Mouse (Mus musculus): ENCODE measurements around the gene Olfr935.

The Olfr935 gene

DNA sequence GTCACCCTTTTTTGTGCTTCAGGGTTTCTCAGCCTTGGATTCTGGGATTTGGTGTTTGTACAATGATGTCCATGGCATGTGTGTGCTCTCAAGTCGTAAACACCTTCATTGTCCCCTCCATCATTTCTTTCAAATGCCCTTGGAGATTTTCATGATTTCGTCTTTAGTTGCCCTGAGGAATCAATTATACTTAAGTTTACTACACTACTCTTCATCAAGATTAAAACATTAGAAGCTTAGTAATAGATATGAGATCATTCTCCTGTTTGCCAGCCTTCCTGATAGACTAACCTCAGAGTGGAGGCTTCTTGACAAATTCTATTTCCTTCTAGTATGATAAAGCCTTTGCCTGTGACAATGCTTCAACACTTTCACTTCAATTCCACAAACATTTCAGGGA is at the start of gene Olfr935:
Gene Olfr935, minus strand, starts transcription at position 101 of the 400 bp plus-strand sequence.
- DNase-seq (ENCODE audit: low spot score) = no peak

- DNase-seq (ENCODE audit: low spot score) = no peak
Observed at GRCm38 (mm10) chr9:39023277-39023676, 23.8 kb upstream of the Olfr935 start, which contains the start of gene Olfr146. Gene Olfr146 (minus strand): TSS chr9:39023377.

DNA sequence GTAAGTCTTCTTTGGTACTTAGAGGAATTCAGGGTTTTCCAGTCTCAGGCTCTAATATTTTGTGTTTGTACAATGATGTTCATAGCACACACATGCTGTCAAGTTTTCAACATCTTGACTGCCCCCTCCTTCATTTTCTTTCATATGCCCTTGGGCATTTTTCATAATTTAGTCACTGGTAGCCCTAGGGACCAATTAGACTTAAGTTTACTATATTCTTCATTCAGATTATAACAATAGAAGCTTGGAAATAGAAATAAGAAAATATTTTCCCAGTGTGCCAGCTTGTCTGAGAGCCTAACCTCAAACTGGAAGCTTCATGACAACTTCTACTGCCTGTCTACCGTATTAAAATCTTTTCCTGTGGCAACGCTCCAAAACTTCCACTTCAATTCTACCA is 11.3 kb downstream of the Olfr935 start, which contains the start of gene Olfr934:
Gene Olfr934, minus strand, starts transcription at position 101 of the 400 bp plus-strand sequence.
- no peak for DNase-seq (ENCODE audit: low spot score)

DNA sequence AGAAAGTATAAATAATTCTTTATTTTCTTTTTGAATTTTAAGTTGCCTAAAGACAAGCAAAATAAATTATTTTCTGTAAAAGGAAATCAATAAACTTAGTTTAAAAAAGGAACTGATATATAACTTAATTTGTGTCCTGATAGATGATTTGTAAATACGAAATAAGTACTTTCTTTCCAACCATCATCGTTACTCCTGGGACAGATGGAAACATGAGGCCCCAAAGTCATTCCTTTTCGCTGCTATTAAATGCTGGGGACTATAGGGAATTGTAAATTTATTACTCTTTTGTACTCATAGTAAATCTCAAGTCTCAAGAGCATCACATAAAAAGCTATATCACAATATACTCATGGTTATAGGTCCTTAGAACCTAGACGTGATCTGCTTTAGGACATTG is 27.5 kb downstream of the Olfr935 start, which contains the start of gene Olfr933:
Gene Olfr933, plus strand, starts transcription at position 301 of the 400 bp plus-strand sequence.
- DNase-seq (ENCODE audit: low spot score) = no peak

DNA sequence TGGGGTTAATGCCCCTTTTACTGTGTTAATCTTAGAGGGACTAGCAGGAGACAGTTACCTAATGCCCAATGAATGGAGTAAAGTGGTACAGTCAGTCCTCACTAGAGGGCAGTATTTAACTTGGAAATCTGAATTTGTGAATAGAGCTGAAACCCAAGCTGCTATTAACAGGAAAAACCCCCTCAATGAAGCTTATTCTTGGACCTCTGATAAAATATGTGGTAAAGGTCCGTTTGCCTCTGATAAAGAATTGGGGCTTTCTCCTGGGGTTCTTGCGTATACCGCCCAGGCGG is 45.4 kb downstream of the Olfr935 start:
- no peak for DNase-seq (ENCODE audit: low spot score)

GRCm38 (mm10) chr9:38953401-38954123 is 45.9 kb downstream of the Olfr935 start:
- DNase-seq (ENCODE audit: low spot score) = no peak
